Mouse (Mus musculus): Measurements from ENCODE around the gene L1cam.

L1cam gene

GRCm38 (mm10) chrX:73895719-73896118, at the start of gene L1cam:
L1cam (minus strand) TSS chrX:73896105.
- peak; percentile 30 to 47 for DNase-seq

GRCm38 (mm10) chrX:73942294-73942693, 46.4 kb upstream of the L1cam start:
- DNase-seq = no peak

GRCm38 (mm10) chrX:73941860-73942259, 46.0 kb upstream of the L1cam start:
- no peak for DNase-seq

- DNase-seq = no peak
These were observed 36.0 kb upstream of the L1cam start for GRCm38 (mm10) chrX:73931871-73932270.

GRCm38 (mm10) chrX:73930402-73931062, 34.6 kb upstream of the L1cam start, which contains the start of gene Renbp:
Renbp (minus strand) TSS chrX:73930850.
- peak; percentile 83 to 87 for DNase-seq

- no peak for DNase-seq
These were observed 26.6 kb upstream of the L1cam start for GRCm38 (mm10) chrX:73922550-73922882.

GRCm38 (mm10) chrX:73921823-73922549, 26.1 kb upstream of the L1cam start, which contains the start of the genes Arhgap4 and Naa10:
Arhgap4 (minus strand) TSS chrX:73921870.
Naa10 (minus strand) TSS chrX:73921944.
- peak; percentile 90 to 93 for DNase-seq

- no peak for DNase-seq
These were observed 25.4 kb upstream of the L1cam start for GRCm38 (mm10) chrX:73921285-73921822.

GRCm38 (mm10) chrX:73918631-73919030, 22.7 kb upstream of the L1cam start:
- DNase-seq = no peak

- no peak for DNase-seq
These were observed 21.0 kb upstream of the L1cam start for GRCm38 (mm10) chrX:73916945-73917344.

- DNase-seq = peak; percentile 95 to 96
These were observed 19.2 kb upstream of the L1cam start for GRCm38 (mm10) chrX:73914827-73915703.

GRCm38 (mm10) chrX:73911588-73911987, 15.7 kb upstream of the L1cam start:
- DNase-seq = peak in 1 of 2 experiments; percentile 32

GRCm38 (mm10) chrX:73911156-73911555, 15.3 kb upstream of the L1cam start:
- peak in 1 of 2 experiments; percentile 30 for DNase-seq

GRCm38 (mm10) chrX:73910451-73910850, 14.5 kb upstream of the L1cam start:
- no peak for DNase-seq

- DNase-seq = no peak
These were observed 14.1 kb upstream of the L1cam start for GRCm38 (mm10) chrX:73910049-73910448.

GRCm38 (mm10) chrX:73897959-73898358, 2.1 kb upstream of the L1cam start:
- DNase-seq = no peak

GRCm38 (mm10) chrX:73892833-73893232, 3.1 kb downstream of the L1cam start:
- no peak for DNase-seq

- DNase-seq = no peak
These were observed 4.3 kb downstream of the L1cam start, which contains the start of gene Avpr2 for GRCm38 (mm10) chrX:73891551-73892152. Avpr2 (plus strand) TSS chrX:73892102.

- no peak for DNase-seq
These were observed 14.4 kb downstream of the L1cam start for GRCm38 (mm10) chrX:73881463-73881862.

- DNase-seq = no peak
These were observed 14.9 kb downstream of the L1cam start for GRCm38 (mm10) chrX:73881036-73881427.

GRCm38 (mm10) chrX:73880194-73881035, 15.5 kb downstream of the L1cam start:
- peak; percentile 54 to 65 for DNase-seq
